Mouse (Mus musculus) midbrain, embryonic 12.5 days (tissue): Measurements from ENCODE around the gene Fam131c. TPM values are rescaled to one million over a fixed set of nuclear protein-coding genes. Genes with fewer than 3 reads are reported as not detected.

Source experiments
- ATAC-seq: fragments of 200-750 bp; cut with Nextera tagmentation; 2 replicates; pipeline ENCODE4 v1.8.0; 2017; ENCODE audit warnings: low read depth, moderate TSS enrichment, moderate library complexity; ENCODE audit not compliant: low FRiP score
- H3K27ac ChIP-seq: fragments of 300-500 bp; sonication (generic); replicated peaks from 2 replicates; pipeline ENCODE4 v1.5.1; 2016; ENCODE audit warnings: mild to moderate bottlenecking
- H3K27me3 ChIP-seq: fragments of 300-500 bp; sonication (generic); 2 replicates; pipeline ENCODE4 v1.6.1; 2016; ENCODE audit warnings: mild to moderate bottlenecking
- H3K36me3 ChIP-seq: fragments of 300-500 bp; sonication (generic); 2 replicates; pipeline ENCODE4 v1.6.1; 2016
- H3K4me1 ChIP-seq: fragments of 300-500 bp; sonication (generic); 2 replicates; pipeline ENCODE4 v1.6.1; 2016
- H3K4me2 ChIP-seq: fragments of 300-500 bp; sonication (generic); replicated peaks from 2 replicates; pipeline ENCODE4 v1.6.1; 2016; ENCODE audit warnings: mild to moderate bottlenecking, moderate library complexity
- H3K4me3 ChIP-seq: fragments of 300-500 bp; sonication (generic); 2 replicates; pipeline ENCODE4 v1.5.1; 2016; ENCODE audit warnings: mild to moderate bottlenecking
- H3K9ac ChIP-seq: fragments of 300-500 bp; sonication (generic); replicated peaks from 2 replicates; pipeline ENCODE4 v1.6.1; 2016; ENCODE audit warnings: mild to moderate bottlenecking, moderate library complexity
- H3K9me3 ChIP-seq: fragments of 300-500 bp; sonication (generic); 2 replicates; pipeline ENCODE4 v1.6.1; 2016; ENCODE audit warnings: mild to moderate bottlenecking
- WGBS: fragments of 180-500 bp; shearing (Covaris S2); methylation state at CpG from one replicate; pipeline ENCODE4 v1.1.7; 2016; 5-methylcytosine and 5-hydroxymethylcytosine counted together
- microRNA-seq: library from miRNA; unstranded; fragments of <30 nt; microRNA quantifications from one replicate; pipeline ENCODE4, GENCODE M21; 2017
- polyA plus RNA-seq: library from polyadenylated mRNA; unstranded; fragments of >200 nt; fragmentation: Nextera tagmentation; extraction: Ambion mirVana; gene quantifications from 2 replicates; pipeline ENCODE4 v1.2.1, GENCODE M21; 2016

Fam131c gene
- polyA plus RNA-seq, 1 experiment from 2014 or later: 3.8 TPM

- peaks cover 8% of the 10 kb centered on the region for H3K4me1 ChIP-seq
- no peak overlapping the region for H3K4me3 ChIP-seq
- ATAC-seq: no peak
- no peak overlapping the region for H3K4me2 ChIP-seq
- no peak overlapping the region for H3K27ac ChIP-seq
- WGBS: 83% methylated on average over 6 of the region's 6 CpGs
- no peaks in the 10 kb centered on the region for H3K36me3 ChIP-seq
- no peaks in the 10 kb centered on the region for H3K9me3 ChIP-seq
- peaks cover 38% of the 10 kb centered on the region for H3K27me3 ChIP-seq
- H3K9ac ChIP-seq: no peak overlapping the region
These were observed 61.4 kb downstream of the Fam131c start for GRCm38 (mm10) chr4:141429381-141429780.

DNA sequence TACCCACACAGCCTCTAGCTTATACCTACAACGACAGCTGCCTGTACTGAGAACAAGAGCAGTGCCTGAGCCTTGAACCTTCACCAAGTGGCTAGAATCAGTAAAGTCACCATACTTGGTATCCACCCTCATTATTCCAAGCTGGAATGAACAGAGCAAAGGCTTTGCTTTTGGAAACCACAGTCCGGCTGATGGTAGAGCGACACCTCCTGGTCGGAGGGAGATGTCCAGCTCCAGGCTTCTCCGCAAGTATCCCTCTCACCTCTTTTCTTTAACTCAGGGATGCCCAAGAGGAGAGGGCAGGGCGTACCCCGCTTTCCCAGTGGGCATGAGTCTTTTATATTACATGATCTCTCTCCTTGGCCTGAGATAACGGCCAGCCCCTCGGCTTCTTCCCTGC, 61.8 kb downstream of the Fam131c start:
- Histone ChIP-seq H3K4me1 (peaks cover 8% of the 10 kb centered on the region), H3K9ac (no peak overlapping the region), H3K27me3 (peaks cover 34% of the 10 kb centered on the region), H3K36me3 (no peaks in the 10 kb centered on the region), H3K4me2 (no peak overlapping the region), H3K9me3 (no peaks in the 10 kb centered on the region), H3K4me3 (no peak overlapping the region), H3K27ac (no peak overlapping the region)
- WGBS: 53% methylated on average over 9 of the region's 9 CpGs
- no peak for ATAC-seq

DNA sequence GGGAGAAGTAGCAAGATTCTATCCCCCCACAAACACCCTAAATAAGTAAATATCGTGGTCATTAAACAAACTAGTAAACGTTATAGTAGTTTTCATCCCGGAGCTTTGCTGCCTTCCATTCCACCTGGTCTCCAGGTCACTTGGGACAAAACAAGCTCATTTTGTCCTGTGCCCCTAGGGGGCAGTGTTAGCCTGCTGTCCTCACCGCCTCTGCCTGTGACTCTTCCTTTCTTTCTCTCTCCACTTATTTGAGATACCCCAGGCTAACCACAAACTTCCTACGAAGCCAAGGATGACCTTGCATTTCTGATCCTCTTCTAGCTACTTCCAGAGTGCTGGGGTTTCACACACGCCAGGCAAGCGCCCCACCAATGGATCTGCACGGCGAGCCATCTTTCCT, 63.0 kb downstream of the Fam131c start:
- Histone ChIP-seq H3K9ac (no peak overlapping the region), H3K27ac (no peak overlapping the region), H3K9me3 (no peaks in the 10 kb centered on the region), H3K36me3 (no peaks in the 10 kb centered on the region), H3K4me1 (peaks cover 2% of the 10 kb centered on the region), H3K4me2 (no peak overlapping the region), H3K4me3 (no peak overlapping the region), H3K27me3 (peaks cover 23% of the 10 kb centered on the region)
- 47% methylated on average over 9 of the region's 9 CpGs for WGBS
- no peak for ATAC-seq

DNA sequence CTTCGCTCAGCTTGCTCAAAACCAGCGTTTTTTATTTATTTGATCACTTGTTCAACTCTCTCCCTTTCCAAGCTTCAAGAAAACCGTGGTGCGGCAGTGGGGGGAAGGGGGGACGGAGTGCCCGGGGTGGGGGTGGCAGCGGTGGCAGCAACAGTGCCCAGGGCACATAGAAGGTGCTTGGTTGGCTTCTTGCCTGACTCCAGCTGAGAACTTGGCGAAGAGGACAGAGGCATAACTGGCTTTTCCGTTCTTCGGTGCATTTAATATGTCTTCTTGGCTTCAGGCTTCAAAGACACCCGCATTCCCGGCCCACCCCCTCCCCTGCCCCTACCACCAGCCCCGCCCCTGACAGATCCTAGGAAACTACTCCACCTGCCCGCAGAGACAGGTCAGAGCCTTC, 64.6 kb downstream of the Fam131c start:
- H3K4me3 ChIP-seq: no peak overlapping the region
- no peaks in the 10 kb centered on the region for H3K4me1 ChIP-seq
- no peak overlapping the region for H3K4me2 ChIP-seq
- no peak overlapping the region for H3K9ac ChIP-seq
- no peak overlapping the region for H3K27ac ChIP-seq
- H3K36me3 ChIP-seq: no peaks in the 10 kb centered on the region
- H3K27me3 ChIP-seq: peaks cover 12% of the 10 kb centered on the region; the same call in 1 of the 2 replicates
- H3K9me3 ChIP-seq: no peaks in the 10 kb centered on the region
- WGBS: 78% methylated on average over 14 of the region's 14 CpGs
- no peak for ATAC-seq

- peaks cover 7% of the 10 kb centered on the region; the same call in 1 of the 2 replicates for H3K27me3 ChIP-seq
- H3K9me3 ChIP-seq: no peaks in the 10 kb centered on the region
- H3K27ac ChIP-seq: no peak overlapping the region
- WGBS: 85% methylated on average over 18 of the region's 18 CpGs
- no peak overlapping the region for H3K4me3 ChIP-seq
- no peaks in the 10 kb centered on the region for H3K36me3 ChIP-seq
- no peak overlapping the region for H3K4me2 ChIP-seq
- H3K4me1 ChIP-seq: no peaks in the 10 kb centered on the region
- ATAC-seq: no peak
- H3K9ac ChIP-seq: no peak overlapping the region
These were observed 65.2 kb downstream of the Fam131c start for GRCm38 (mm10) chr4:141433191-141433590.

Small RNA genes within 50 kb of the gene (microRNA-seq; reads per million reads assigned to microRNA genes)
- gene Gm25690: not detected

Other genes starting within 250 kb of the Fam131c start
- 28.5 and 33.9 TPM in 2 replicates for gene Szrd1, start 228.4 kb upstream of the Fam131c start, polyA plus RNA-seq
- gene Fbxo42, start 220.3 kb upstream of the Fam131c start, polyA plus RNA-seq: 26.6 and 27.0 TPM in 2 replicates
- gene Rsg1, start 154.3 kb upstream of the Fam131c start, polyA plus RNA-seq: 6.4 and 7.1 TPM in 2 replicates
- 2.1 and 2.7 TPM in 2 replicates for gene Arhgef19, start 128.7 kb upstream of the Fam131c start, polyA plus RNA-seq
- gene Epha2, start 67.0 kb upstream of the Fam131c start, polyA plus RNA-seq: 6.5 and 7.8 TPM in 2 replicates
- gene Clcnka, start 30.5 kb downstream of the Fam131c start, polyA plus RNA-seq: not detected in 2 replicates
- gene Clcnkb, start 47.8 kb downstream of the Fam131c start, polyA plus RNA-seq: not detected in 2 replicates
- 0.13 TPM in 1 of 2 replicates, not detected in the other for gene Hspb7, start 52.6 kb downstream of the Fam131c start, polyA plus RNA-seq
- 0.20 TPM in 1 of 2 replicates, not detected in the other for gene Srarp, start 67.9 kb downstream of the Fam131c start, polyA plus RNA-seq
- 61.1 and 63.8 TPM in 2 replicates for gene Zbtb17, start 76.4 kb downstream of the Fam131c start, polyA plus RNA-seq
- 22.2 and 24.2 TPM in 2 replicates for gene Spen, start 170.4 kb downstream of the Fam131c start, polyA plus RNA-seq
- 22.2 and 28.7 TPM in 2 replicates for gene Fblim1, start 237.9 kb downstream of the Fam131c start, polyA plus RNA-seq